Mouse (Mus musculus) liver, embryonic 14.5 days (tissue): ENCODE results near the gene Cdc42ep3.

Source experiments
- CTCF ChIP-seq: IDR thresholded peaks from 2 replicates; pipeline ENCODE4 v1.5.1; 2016; ENCODE audit warnings: antibody characterized with exemption, low read depth, control low read depth
- EP300 ChIP-seq: IDR thresholded peaks from 2 replicates; pipeline ENCODE4 v1.6.1; 2016; ENCODE audit warnings: antibody characterized with exemption, low read depth

DNA sequence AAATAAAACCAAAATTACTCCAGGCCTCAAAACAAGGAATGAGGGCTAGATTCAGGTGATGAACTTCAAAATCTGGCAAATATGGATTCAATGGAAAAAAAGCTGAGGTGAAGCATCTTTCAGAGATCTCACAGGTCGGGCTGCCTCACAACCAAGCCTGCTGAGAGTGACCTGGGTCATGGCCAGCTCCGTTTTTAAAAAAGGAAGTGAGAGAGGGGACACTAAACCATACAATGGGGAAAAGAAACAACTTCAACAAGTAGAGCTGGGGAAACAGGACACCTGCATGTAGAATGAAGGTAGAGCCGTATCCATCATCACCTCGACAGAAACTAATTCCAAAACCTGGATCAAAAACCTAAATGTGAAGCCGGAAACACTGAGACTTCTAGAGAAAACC lies 63.2 kb downstream of the Cdc42ep3 start:
- no peak for TF ChIP-seq CTCF
- TF ChIP-seq EP300: no peak
